Mouse (Mus musculus) spleen, adult 2 months (tissue): ENCODE results near the gene Smyd3. TPM values are rescaled to one million over a fixed set of nuclear protein-coding genes. Genes with fewer than 3 reads are reported as not detected.

ENCODE experiments used
- DNase-seq, 2 experiments: peaks; one replicate each; pipeline versions ENCODE4 v3.0.0 to v3.0.0-alpha.2; 2012 to 2021; ENCODE audit warnings: low spot score in 2 of 2, low read depth in 1 of 2
- H3K27ac ChIP-seq: fragments of 200-500 bp; 2 replicates; pipeline ENCODE4 v1.5.1; 2012; ENCODE audit warnings: low read length, inconsistent platforms; ENCODE audit not compliant: insufficient read depth
- H3K27me3 ChIP-seq: fragments of 200-500 bp; 2 replicates; pipeline ENCODE4 v1.6.1; 2012; ENCODE audit warnings: mild to moderate bottlenecking, moderate library complexity, low read length, inconsistent platforms; ENCODE audit not compliant: control insufficient read depth, insufficient read depth
- H3K36me3 ChIP-seq: fragments of 200-500 bp; 2 replicates; pipeline ENCODE4 v1.6.1; 2012; ENCODE audit warnings: mild to moderate bottlenecking, low read length, inconsistent platforms; ENCODE audit not compliant: control insufficient read depth, insufficient read depth
- H3K4me1 ChIP-seq: fragments of 200-500 bp; 2 replicates; pipeline ENCODE4 v1.6.1; 2011; ENCODE audit warnings: inconsistent platforms; ENCODE audit not compliant: control insufficient read depth, insufficient read depth, insufficient read length
- H3K4me3 ChIP-seq: fragments of 200-500 bp; 2 replicates; pipeline ENCODE4 v1.5.1; 2011; ENCODE audit warnings: mild to moderate bottlenecking, inconsistent platforms; ENCODE audit not compliant: insufficient read depth, insufficient read length; ENCODE audit errors: extremely low read depth
- CTCF ChIP-seq: fragments of 200-500 bp; IDR thresholded peaks from 2 replicates; pipeline ENCODE4 v1.5.1; 2011; ENCODE audit warnings: mild to moderate bottlenecking, inconsistent platforms; ENCODE audit not compliant: insufficient read depth, insufficient read length, insufficient replicate concordance; ENCODE audit errors: extremely low read depth
- POLR2A ChIP-seq: fragments of 200-500 bp; IDR thresholded peaks from 2 replicates; pipeline ENCODE4 v1.6.1; 2011; ENCODE audit warnings: low read depth, low read length, inconsistent platforms
- WGBS: fragments of 180-500 bp; shearing (Covaris S2); methylation state at CpG from one replicate; pipeline ENCODE4 v1.1.7; 2018; 5-methylcytosine and 5-hydroxymethylcytosine counted together
- polyA plus RNA-seq: library from polyadenylated mRNA; depleted of rRNA; stranded (reverse); fragments of >200 nt; gene quantifications from 2 replicates; pipeline ENCODE4 v1.2.3, GENCODE M21; 2012

The Smyd3 gene
- polyA plus RNA-seq, 1 experiment = 3.6 TPM

- no peaks in the 10 kb centered on the region for H3K4me1 ChIP-seq
- DNase-seq = peak in 1 of 2 experiments; percentile 15
- H3K4me3 ChIP-seq = no peak overlapping the region
- H3K36me3 ChIP-seq = no peaks in the 10 kb centered on the region
- TF ChIP-seq POLR2A (no peak), CTCF (no peak)
- 65% methylated on average over 6 of the region's 6 CpGs for WGBS
- no peak overlapping the region for H3K27ac ChIP-seq
- H3K27me3 ChIP-seq = no peaks in the 10 kb centered on the region
Observed at GRCm38 (mm10) chr1:179240663-179241279, 277.1 kb downstream of the Smyd3 start.

GRCm38 (mm10) chr1:179238639-179239038 is 279.2 kb downstream of the Smyd3 start:
- no peak for DNase-seq
- Histone ChIP-seq H3K27me3 (no peaks in the 10 kb centered on the region), H3K36me3 (no peaks in the 10 kb centered on the region), H3K4me3 (no peak overlapping the region), H3K4me1 (no peaks in the 10 kb centered on the region), H3K27ac (no peak overlapping the region)
- no peak for TF ChIP-seq POLR2A
- TF ChIP-seq CTCF = no peak
- 92% methylated on average over 2 of the region's 2 CpGs for WGBS

GRCm38 (mm10) chr1:179237989-179238388 is 279.9 kb downstream of the Smyd3 start:
- Histone ChIP-seq H3K4me1 (no peaks in the 10 kb centered on the region), H3K27me3 (no peaks in the 10 kb centered on the region), H3K36me3 (no peaks in the 10 kb centered on the region), H3K4me3 (no peak overlapping the region), H3K27ac (no peak overlapping the region)
- 61% methylated on average over 7 of the region's 7 CpGs for WGBS
- no peak for TF ChIP-seq CTCF
- TF ChIP-seq POLR2A = no peak
- DNase-seq = no peak

- Histone ChIP-seq H3K4me1 (no peaks in the 10 kb centered on the region), H3K27ac (no peak overlapping the region), H3K36me3 (no peaks in the 10 kb centered on the region), H3K27me3 (no peaks in the 10 kb centered on the region), H3K4me3 (no peak overlapping the region)
- no peak for TF ChIP-seq CTCF
- no peak for TF ChIP-seq POLR2A
- 85% methylated on average over 8 of the region's 8 CpGs for WGBS
- DNase-seq = no peak
Observed at GRCm38 (mm10) chr1:179236217-179236840, 281.5 kb downstream of the Smyd3 start.

DNA sequence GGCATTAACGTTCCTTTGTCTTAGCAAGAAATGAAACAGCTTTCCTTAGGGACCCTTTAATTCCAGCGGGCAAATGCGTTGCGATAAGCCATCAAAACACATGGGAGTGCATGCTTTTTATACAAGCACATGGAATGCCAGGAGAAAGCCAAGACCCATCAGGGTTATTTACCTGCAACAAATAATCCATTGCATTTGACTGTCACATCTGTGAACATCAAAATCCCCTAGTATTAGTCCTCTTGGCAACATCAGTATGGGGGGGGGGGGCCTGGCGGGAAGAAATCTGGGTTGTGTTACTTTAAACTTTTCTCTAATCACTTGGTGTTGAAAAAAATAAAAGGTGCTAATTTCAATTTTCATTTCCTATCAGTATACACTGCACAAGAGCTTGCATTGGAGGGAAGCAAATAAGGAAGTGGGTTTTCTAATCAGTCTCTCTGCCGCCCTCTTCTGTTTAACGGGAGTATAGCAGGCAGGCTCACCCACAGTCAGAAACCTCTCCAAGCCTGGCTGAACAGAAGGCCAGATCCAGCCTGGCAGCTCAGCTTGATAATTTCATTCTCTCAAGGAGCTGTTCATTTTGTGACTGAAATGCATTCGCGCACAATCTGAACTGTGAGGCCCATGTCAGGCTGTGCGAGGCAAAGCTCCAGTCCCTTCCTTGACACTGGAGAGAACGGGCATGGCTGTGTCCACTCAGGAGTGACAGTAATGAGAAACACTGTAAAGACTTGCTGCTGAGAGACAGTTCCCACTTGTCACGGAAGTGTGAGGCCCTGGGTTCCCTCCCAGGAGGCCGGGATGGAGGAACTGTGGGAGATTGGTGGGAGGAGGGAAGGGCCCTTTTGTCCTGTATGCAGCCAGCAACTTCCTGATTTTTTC is 285.8 kb downstream of the Smyd3 start:
- Histone ChIP-seq H3K4me1 (no peaks in the 10 kb centered on the region), H3K27me3 (no peaks in the 10 kb centered on the region), H3K27ac (no peak overlapping the region), H3K36me3 (no peaks in the 10 kb centered on the region), H3K4me3 (no peak overlapping the region)
- 67% methylated on average over 13 of the region's 13 CpGs for WGBS
- peak; percentile 38 to 46 for DNase-seq
- TF ChIP-seq POLR2A = no peak
- TF ChIP-seq CTCF = peak; percentile 45; the same call in 1 of the 2 replicates

GRCm38 (mm10) chr1:179229515-179229914 is 288.3 kb downstream of the Smyd3 start:
- 61% methylated on average over 3 of the region's 3 CpGs for WGBS
- Histone ChIP-seq H3K4me1 (no peaks in the 10 kb centered on the region), H3K36me3 (no peaks in the 10 kb centered on the region), H3K27me3 (no peaks in the 10 kb centered on the region), H3K4me3 (no peak overlapping the region), H3K27ac (no peak overlapping the region)
- no peak for DNase-seq
- TF ChIP-seq POLR2A (no peak), CTCF (no peak)

GRCm38 (mm10) chr1:179220290-179220689 is 297.6 kb downstream of the Smyd3 start:
- H3K4me3 ChIP-seq = no peak overlapping the region
- DNase-seq = no peak
- no peak overlapping the region for H3K27ac ChIP-seq
- no peaks in the 10 kb centered on the region for H3K4me1 ChIP-seq
- TF ChIP-seq CTCF = no peak
- TF ChIP-seq POLR2A = no peak
- H3K27me3 ChIP-seq = no peaks in the 10 kb centered on the region
- WGBS = 79% methylated on average over 1 of the region's 1 CpGs
- no peaks in the 10 kb centered on the region for H3K36me3 ChIP-seq
